9 mouse cellular contexts compared by ENCODE assay signal in the genomic region with DNA sequence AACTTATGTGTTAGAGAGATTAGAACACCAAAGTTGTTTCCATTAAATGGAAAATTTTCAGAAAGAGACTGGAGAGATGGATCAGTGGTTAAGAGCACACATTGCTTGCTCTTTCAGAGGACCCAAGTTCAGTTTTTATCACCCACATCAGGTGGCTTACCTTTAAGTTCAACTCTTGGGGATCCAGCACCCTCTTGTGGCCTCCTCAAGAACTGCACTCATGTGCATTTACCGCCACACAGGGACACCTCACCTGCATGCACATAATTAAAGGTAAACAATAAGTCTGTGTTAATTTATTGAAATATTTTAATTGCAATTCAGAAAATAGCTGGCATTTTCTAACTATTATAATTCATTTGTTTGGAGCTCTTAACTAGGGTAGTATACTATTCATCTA. TPM values are rescaled to one million over a fixed set of nuclear protein-coding genes. Genes with fewer than 3 reads are reported as not detected.
DNase-seq lines count a peak whose midpoint lies in the region; ATAC-seq and TF ChIP-seq lines count a peak whose summit lies in the region.
"Had no signal": no experiment of that assay in that cellular context is flagged by ENCODE, and none has a peak within 500 bp of the region (broad histone marks: within the 10 kb centered on the region; RNA-seq: fewer than 3 reads in every experiment).

No protein-coding gene starts in this region.

- 96% methylated on average over 1 of the region's 1 CpGs for WGBS in heart, adult 2 months
- 100% methylated on average over 1 of the region's 1 CpGs for WGBS in thymus, adult 2 months
- 100% methylated on average over 1 of the region's 1 CpGs for WGBS in embryonic facial prominence, embryonic 11.5 days
- 91% methylated on average over 1 of the region's 1 CpGs for WGBS in forebrain, embryonic 15.5 days

- no peaks in the 10 kb centered on the region for H3K79me2 ChIP-seq in heart, adult 2 months (replicated peaks; ENCODE audit: control insufficient read depth, insufficient read depth, low read length)

- intact Hi-C loops in heart, adult 2 months (cut with DNase I), result no loop called here
- intact Hi-C loops in heart, postnatal 10 days (cut with DNase I), result no loop called here

- H3K9me3 ChIP-seq in embryonic facial prominence, embryonic 11.5 days (replicated peaks; ENCODE audit: control insufficient read depth, low read length), result no peaks in the 10 kb centered on the region
- no peaks in the 10 kb centered on the region for H3K9me3 ChIP-seq in forebrain, embryonic 15.5 days

- no peak overlapping the region for H3K4me3 ChIP-seq in heart, adult 2 months
- no peak overlapping the region for H3K4me3 ChIP-seq in thymus, adult 2 months (ENCODE audit: control insufficient read depth, insufficient read depth, low read length)
- no peak overlapping the region for H3K4me3 ChIP-seq in embryonic facial prominence, embryonic 11.5 days (ENCODE audit: low read depth, low read length)
- H3K4me3 ChIP-seq in forebrain, embryonic 15.5 days, result no peak overlapping the region
- H3K4me3 ChIP-seq: heart, embryonic 13.5 days had no signal

- no peaks in the 10 kb centered on the region for H3K36me3 ChIP-seq in heart, adult 2 months (ENCODE audit: control insufficient read depth, insufficient read depth, low read length)
- H3K36me3 ChIP-seq in thymus, adult 2 months (ENCODE audit: control insufficient read depth, insufficient read depth, low read length), result peaks cover 52% of the 10 kb centered on the region
- peaks cover 6% of the 10 kb centered on the region for H3K36me3 ChIP-seq in embryonic facial prominence, embryonic 11.5 days (replicated peaks; ENCODE audit: control insufficient read depth, insufficient read depth, low read depth, low read length)
- H3K36me3 ChIP-seq in forebrain, embryonic 15.5 days, result peaks cover 25% of the 10 kb centered on the region

- H3K4me2 ChIP-seq in embryonic facial prominence, embryonic 11.5 days (ENCODE audit: low read depth, low read length), result no peak overlapping the region
- no peak overlapping the region for H3K4me2 ChIP-seq in forebrain, embryonic 15.5 days (replicated peaks)
- H3K4me2 ChIP-seq: heart, embryonic 13.5 days had no signal

- no peak overlapping the region for H3K9ac ChIP-seq in heart, adult 2 months (ENCODE audit: low read depth, low read length)
- no peak overlapping the region for H3K9ac ChIP-seq in embryonic facial prominence, embryonic 11.5 days (replicated peaks; ENCODE audit: low read length)
- H3K9ac ChIP-seq in forebrain, embryonic 15.5 days (replicated peaks), result no peak overlapping the region
- H3K9ac ChIP-seq: heart, embryonic 13.5 days had no signal

- no peak for DNase-seq in heart, adult 2 months
- no peak for DNase-seq in heart, postnatal 10 days
- peak; percentile 26 for DNase-seq in thymus, postnatal 0 days (ENCODE audit: low spot score)
- no peak for DNase-seq in thymus, adult 2 months
- peak; percentile 26 for DNase-seq in embryonic facial prominence, embryonic 11.5 days (ENCODE audit: low spot score)
- no peak for DNase-seq in neural tube, embryonic 10.5 days (ENCODE audit: extremely low spot score, low spot score)
- DNase-seq in natural killer cell, adult 2 months (ENCODE audit: low spot score in 2 of 2), result no peak

- no peaks in the 10 kb centered on the region for H3K4me1 ChIP-seq in heart, adult 2 months (ENCODE audit: control insufficient read depth, insufficient read depth, low read length)
- H3K4me1 ChIP-seq in thymus, adult 2 months (replicated peaks; ENCODE audit: control insufficient read depth, insufficient read depth, low read length), result no peaks in the 10 kb centered on the region
- H3K4me1 ChIP-seq in embryonic facial prominence, embryonic 11.5 days (ENCODE audit: control insufficient read depth, insufficient read depth, low read length), result no peaks in the 10 kb centered on the region
- H3K4me1 ChIP-seq in forebrain, embryonic 15.5 days, result no peaks in the 10 kb centered on the region
- H3K4me1 ChIP-seq: heart, embryonic 13.5 days had no signal

- peak; percentile 53 for TF ChIP-seq CTCF in heart, adult 2 months (IDR thresholded peaks at IDR 0.05)
- TF ChIP-seq CTCF in thymus, adult 2 months (IDR thresholded peaks at IDR 0.05; ENCODE audit: borderline replicate concordance, control insufficient read depth, extremely low read depth, insufficient read depth, low read length, poor library complexity), result no peak

- no peak overlapping the region for H3K27ac ChIP-seq in heart, adult 2 months
- H3K27ac ChIP-seq in thymus, adult 2 months (ENCODE audit: control insufficient read depth, insufficient read depth, low read length), result no peak overlapping the region
- H3K27ac ChIP-seq in embryonic facial prominence, embryonic 11.5 days (replicated peaks; ENCODE audit: low read depth, low read length), result no peak overlapping the region
- H3K27ac ChIP-seq in forebrain, embryonic 15.5 days (replicated peaks), result no peak overlapping the region
- H3K27ac ChIP-seq: heart, embryonic 13.5 days had no signal

- no peak for ATAC-seq in embryonic facial prominence, embryonic 11.5 days (replicated peaks; ENCODE audit: insufficient number of reproducible peaks, low FRiP score, low TSS enrichment, low read depth)
- ATAC-seq in forebrain, embryonic 15.5 days (replicated peaks), result no peak

- TF ChIP-seq POLR2A in heart, adult 2 months (IDR thresholded peaks at IDR 0.05; ENCODE audit: insufficient read depth, low read depth, low read length), result no peak
- no peak for TF ChIP-seq POLR2A in thymus, adult 2 months (IDR thresholded peaks at IDR 0.05; ENCODE audit: control insufficient read depth, extremely low read depth, insufficient read depth, low read length, poor library complexity)

- no peaks in the 10 kb centered on the region for H3K27me3 ChIP-seq in heart, adult 2 months (ENCODE audit: control insufficient read depth, insufficient read depth, low read length)
- H3K27me3 ChIP-seq in thymus, adult 2 months (ENCODE audit: control insufficient read depth, insufficient read depth, low read length), result no peaks in the 10 kb centered on the region
- H3K27me3 ChIP-seq in embryonic facial prominence, embryonic 11.5 days (ENCODE audit: control insufficient read depth, insufficient read depth, low read length), result no peaks in the 10 kb centered on the region
- no peaks in the 10 kb centered on the region for H3K27me3 ChIP-seq in forebrain, embryonic 15.5 days
- H3K27me3 ChIP-seq: heart, embryonic 13.5 days had no signal

- TF ChIP-seq EP300 in heart, adult 2 months (IDR thresholded peaks at IDR 0.05; ENCODE audit: insufficient read depth, low read depth, low read length), result no peak

RNA-seq across cellular contexts. Expression of gene Smc2, which starts 20.7 kb away (rescaled TPM):
- total RNA-seq in heart, adult 2 months (2021), result 1 to 10 TPM; 2.4 to 2.8 TPM
- polyA plus RNA-seq in heart, adult 2 months (2012; rRNA removed), result 0.29 and 0.97 TPM in 2 replicates
- 10 to 100 TPM; 15.9 to 20.4 TPM for total RNA-seq in heart, postnatal 10 days (2021)
- 239 and 257 TPM in 2 replicates for polyA plus RNA-seq in thymus, postnatal 0 days (2015; fragmentation: Nextera tagmentation; extraction: Ambion mirVana)
- 10.8 and 15.8 TPM in 2 replicates for polyA plus RNA-seq in thymus, adult 2 months (2012; rRNA removed)
- 229 and 260 TPM in 2 replicates for polyA plus RNA-seq in embryonic facial prominence, embryonic 11.5 days (2014; fragmentation: Nextera tagmentation; extraction: Ambion mirVana)
- 114 and 115 TPM in 2 replicates for polyA plus RNA-seq in forebrain, embryonic 15.5 days (2015; fragmentation: Nextera tagmentation; extraction: Ambion mirVana)

RNA-seq across cellular contexts. Expression of gene Vma21-ps, which starts 37.3 kb away (rescaled TPM):
- not detected for total RNA-seq in heart, adult 2 months (2021)
- polyA plus RNA-seq in heart, adult 2 months (2012; rRNA removed), result not detected in 2 replicates
- total RNA-seq in heart, postnatal 10 days (2021), result not detected
- 1.5 TPM in 1 of 2 replicates, not detected in the other for polyA plus RNA-seq in thymus, postnatal 0 days (2015; fragmentation: Nextera tagmentation; extraction: Ambion mirVana)
- not detected in 2 replicates for polyA plus RNA-seq in thymus, adult 2 months (2012; rRNA removed)
- not detected in 2 replicates for polyA plus RNA-seq in embryonic facial prominence, embryonic 11.5 days (2014; fragmentation: Nextera tagmentation; extraction: Ambion mirVana)
- 2.0 and 3.3 TPM in 2 replicates for polyA plus RNA-seq in forebrain, embryonic 15.5 days (2015; fragmentation: Nextera tagmentation; extraction: Ambion mirVana)

Comparison
In these comparisons a context has a peak if more than half of its experiments do, and no peak if none do; other contexts are left out.
1. DNase-seq: peak in thymus, postnatal 0 days (single experiment) and embryonic facial prominence, embryonic 11.5 days (single experiment); none in heart, adult 2 months (0 of 2), heart, postnatal 10 days (0 of 2), thymus, adult 2 months (single experiment), neural tube, embryonic 10.5 days (single experiment) and natural killer cell, adult 2 months (0 of 2).